Mouse (Mus musculus) midbrain, embryonic 16.5 days (tissue): Measurements from ENCODE around the gene Actr6. TPM values are rescaled to one million over a fixed set of nuclear protein-coding genes. Genes with fewer than 3 reads are reported as not detected.
A peak's percentile ranks its signal among the peaks of the same experiment; 100 is the strongest.

Experiments used
- ATAC-seq: fragments of 200-750 bp; cut with Nextera tagmentation; 2 replicates; pipeline ENCODE4 v1.8.0; 2017; ENCODE audit warnings: moderate TSS enrichment
- H3K27ac ChIP-seq: fragments of 300-500 bp; sonication (generic); 2 replicates; pipeline ENCODE4 v1.5.1; 2014; ENCODE audit warnings: mild to moderate bottlenecking, low read length, mixed read lengths
- H3K27me3 ChIP-seq: fragments of 300-500 bp; sonication (generic); 2 replicates; pipeline ENCODE4 v1.6.1; 2014; ENCODE audit warnings: low read depth, low read length, mixed read lengths; ENCODE audit not compliant: control insufficient read depth, insufficient read depth
- H3K36me3 ChIP-seq: fragments of 300-500 bp; sonication (generic); 2 replicates; pipeline ENCODE4 v1.6.1; 2014; ENCODE audit warnings: mild to moderate bottlenecking, low read length, moderate library complexity, mixed read lengths; ENCODE audit not compliant: control insufficient read depth, insufficient read depth
- H3K4me1 ChIP-seq: fragments of 300-500 bp; sonication (generic); 2 replicates; pipeline ENCODE4 v1.6.1; 2014; ENCODE audit warnings: mild to moderate bottlenecking, low read length, mixed read lengths; ENCODE audit not compliant: control insufficient read depth, insufficient read depth
- H3K4me2 ChIP-seq: fragments of 300-500 bp; sonication (generic); 2 replicates; pipeline ENCODE4 v1.6.1; 2014; ENCODE audit warnings: mild to moderate bottlenecking, low read length, mixed read lengths
- H3K4me3 ChIP-seq: fragments of 300-500 bp; sonication (generic); 2 replicates; pipeline ENCODE4 v1.5.1; 2014; ENCODE audit warnings: low read depth, mild to moderate bottlenecking, low read length, moderate library complexity, mixed read lengths
- H3K9ac ChIP-seq: fragments of 300-500 bp; sonication (generic); 2 replicates; pipeline ENCODE4 v1.6.1; 2014; ENCODE audit warnings: low read depth, low read length, mixed read lengths
- H3K9me3 ChIP-seq: fragments of 300-500 bp; sonication (generic); replicated peaks from 2 replicates; pipeline ENCODE4 v1.6.1; 2014; ENCODE audit warnings: mild to moderate bottlenecking, low read length, mixed read lengths; ENCODE audit not compliant: control insufficient read depth, poor library complexity, severe bottlenecking
- WGBS: fragments of 180-500 bp; shearing (Covaris S2); extraction: QIAGEN DNeasy Blood & Tissue Kit; methylation state at CpG from one replicate; pipeline ENCODE4 v1.1.7; 2014; 5-methylcytosine and 5-hydroxymethylcytosine counted together
- polyA plus RNA-seq: library from polyadenylated mRNA; unstranded; fragments of >200 nt; fragmentation: Nextera tagmentation; extraction: Ambion mirVana; gene quantifications from 2 replicates; pipeline ENCODE4 v1.2.1, GENCODE M21; 2015

The Actr6 gene
- polyA plus RNA-seq, 1 experiment from 2014 or later, result 55.3 TPM

DNA sequence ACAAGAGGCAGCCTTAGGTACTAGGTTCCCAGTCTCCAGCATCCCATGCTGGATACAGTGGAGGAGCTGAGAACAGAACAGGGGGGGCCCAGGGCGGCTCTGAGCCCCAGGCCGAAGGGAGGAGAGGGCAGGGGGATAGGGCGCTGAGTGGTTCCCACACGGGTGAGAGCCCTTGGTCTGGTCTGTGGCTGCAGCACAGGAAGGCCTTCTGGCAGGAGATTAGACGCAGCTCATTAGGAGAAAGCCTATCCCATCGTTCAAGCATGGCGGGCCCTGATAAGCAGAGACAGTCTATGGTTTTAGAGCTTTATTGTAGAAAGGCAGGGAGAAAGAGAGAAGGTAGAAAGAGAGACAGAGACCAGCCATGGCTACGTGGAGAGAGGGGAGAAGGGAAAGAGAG, 42.1 kb downstream of the Actr6 start:
- ATAC-seq, result no peak
- no peaks in the 10 kb centered on the region for H3K27me3 ChIP-seq

DNA sequence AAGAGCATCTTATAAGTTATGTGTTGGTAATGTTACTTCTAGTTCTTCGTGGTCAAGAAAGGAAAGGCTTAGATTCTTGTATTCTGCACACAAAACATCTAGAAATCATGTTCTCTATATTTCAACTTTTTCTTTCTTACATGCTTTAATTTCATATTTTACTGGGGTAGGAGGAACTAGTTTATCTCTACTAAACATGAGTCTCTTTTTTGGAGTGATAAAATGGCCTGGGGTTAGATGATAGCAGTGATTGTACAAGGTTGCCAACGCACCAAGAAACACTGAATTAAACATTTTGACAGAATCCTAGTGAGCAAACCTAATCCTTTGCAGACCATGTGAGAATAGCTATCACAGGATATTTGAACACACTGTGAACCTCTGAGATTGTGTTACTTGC, 44.6 kb downstream of the Actr6 start:
- Histone ChIP-seq H3K4me1 (peaks cover 20% of the 10 kb centered on the region), H3K27me3 (no peaks in the 10 kb centered on the region), H3K9me3 (no peaks in the 10 kb centered on the region), H3K9ac (no peak overlapping the region), H3K4me2 (no peak overlapping the region), H3K27ac (no peak overlapping the region), H3K4me3 (no peak overlapping the region), H3K36me3 (no peaks in the 10 kb centered on the region; the same call in 1 of the 2 replicates)
- 82% methylated on average over 2 of the region's 2 CpGs for WGBS
- no peak for ATAC-seq

More for the DNA sequence above, 42.1 kb downstream of the Actr6 start:
- 63% methylated on average over 8 of the region's 8 CpGs for WGBS
- no peak overlapping the region for H3K4me3 ChIP-seq
- peaks cover 7% of the 10 kb centered on the region for H3K4me1 ChIP-seq
- no peaks in the 10 kb centered on the region; the same call in 1 of the 2 replicates for H3K36me3 ChIP-seq
- H3K9ac ChIP-seq, result no peak overlapping the region
- no peaks in the 10 kb centered on the region for H3K9me3 ChIP-seq
- H3K4me2 ChIP-seq, result no peak overlapping the region
- no peak overlapping the region for H3K27ac ChIP-seq

DNA sequence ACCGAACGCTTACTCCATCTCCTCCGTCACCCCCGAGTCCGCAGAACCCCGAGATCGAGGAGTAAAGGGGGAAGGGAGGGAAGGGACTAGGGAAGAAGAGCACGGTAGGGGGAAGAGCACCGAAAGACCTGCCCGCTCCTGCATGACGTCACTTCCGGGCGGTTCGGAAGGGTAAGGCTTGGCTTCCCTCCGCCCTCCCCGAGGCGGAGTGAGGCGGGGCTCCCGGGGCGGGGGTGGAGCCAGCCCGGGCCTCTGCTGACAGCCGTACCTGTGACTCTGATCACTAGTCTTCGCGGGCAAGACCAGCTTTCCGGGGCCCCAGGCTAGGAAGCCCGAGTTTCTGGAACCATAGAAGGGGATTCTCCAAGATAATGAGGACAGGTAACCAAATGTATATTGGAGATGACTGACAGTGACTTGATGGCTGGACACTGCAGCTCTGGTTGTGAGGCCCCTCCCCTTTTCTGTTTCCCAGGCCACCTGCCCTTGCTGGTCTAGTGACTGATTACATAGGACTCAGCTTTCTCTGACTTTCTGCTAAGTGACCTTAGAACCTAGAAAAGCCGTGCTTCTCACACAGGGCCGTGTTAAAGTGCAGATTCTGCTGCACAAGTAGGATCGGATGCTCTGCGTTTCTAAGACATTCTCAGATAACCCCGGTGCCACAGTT, 45.8 kb downstream of the Actr6 start, which contains the start of gene Scyl2:
Gene Scyl2 (minus strand): TSS at position 147 of the 670 bp plus-strand sequence.
- H3K36me3 ChIP-seq, result no peaks in the 10 kb centered on the region; the same call in 1 of the 2 replicates
- no peaks in the 10 kb centered on the region for H3K27me3 ChIP-seq
- H3K9ac ChIP-seq, result peak within 1 kb of the TSS; percentile 96
- H3K4me3 ChIP-seq, result peak within 1 kb of the TSS; percentile 54
- WGBS, result 6% methylated on average over 30 of the region's 31 CpGs
- ATAC-seq, result peak; percentile 98
- peak within 1 kb of the TSS; percentile 84 for H3K27ac ChIP-seq
- no peaks in the 10 kb centered on the region for H3K9me3 ChIP-seq
- peaks cover 20% of the 10 kb centered on the region for H3K4me1 ChIP-seq
- H3K4me2 ChIP-seq, result peak within 1 kb of the TSS; percentile 69

DNA sequence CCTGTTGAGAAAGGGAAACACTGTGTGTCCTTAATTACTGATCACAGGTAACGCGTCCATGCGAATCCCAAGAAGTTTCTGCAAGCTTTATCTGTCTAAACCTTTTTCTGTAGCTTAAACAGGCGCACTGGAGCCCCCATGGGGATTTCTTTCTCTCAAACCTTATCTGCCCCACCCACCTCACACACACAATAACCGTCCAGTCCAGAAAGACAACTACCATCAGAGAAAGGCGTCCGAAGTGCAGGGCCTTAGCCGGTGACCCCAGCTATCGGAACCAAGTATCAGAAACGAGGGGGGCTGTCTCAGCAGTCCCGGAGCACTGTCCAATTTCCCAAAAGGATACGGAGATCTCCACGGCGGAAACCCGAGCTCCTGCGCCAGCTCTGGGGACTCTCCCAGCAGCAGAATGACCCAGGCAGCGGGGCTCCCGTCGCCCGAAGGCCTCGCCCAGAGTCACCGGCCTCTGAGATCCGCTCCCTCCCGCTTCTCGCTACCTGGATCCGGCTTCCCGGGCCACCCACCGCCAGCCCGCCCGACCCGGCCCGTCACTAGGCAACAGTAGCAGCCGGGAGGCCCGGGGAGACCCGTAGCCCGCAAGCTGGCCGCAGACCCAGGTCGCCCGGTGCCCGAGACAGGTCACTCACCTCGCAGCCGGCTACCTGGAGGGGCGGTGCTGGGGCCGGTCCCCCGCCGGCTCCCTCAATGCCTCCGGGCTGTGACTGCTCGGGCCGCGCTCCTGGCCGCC, 46.5 kb downstream of the Actr6 start:
- H3K9ac ChIP-seq, result peak overlapping the region; percentile 96
- no peaks in the 10 kb centered on the region for H3K27me3 ChIP-seq
- no peaks in the 10 kb centered on the region for H3K36me3 ChIP-seq
- WGBS, result under 1% methylated on average over 51 of the region's 51 CpGs
- H3K9me3 ChIP-seq, result no peaks in the 10 kb centered on the region
- H3K4me1 ChIP-seq, result peaks cover 20% of the 10 kb centered on the region
- no peak; the same call in 1 of the 2 replicates for ATAC-seq
- peak overlapping the region; percentile 84 for H3K27ac ChIP-seq
- H3K4me2 ChIP-seq, result peak overlapping the region; percentile 49
- H3K4me3 ChIP-seq, result peak overlapping the region; percentile 54

DNA sequence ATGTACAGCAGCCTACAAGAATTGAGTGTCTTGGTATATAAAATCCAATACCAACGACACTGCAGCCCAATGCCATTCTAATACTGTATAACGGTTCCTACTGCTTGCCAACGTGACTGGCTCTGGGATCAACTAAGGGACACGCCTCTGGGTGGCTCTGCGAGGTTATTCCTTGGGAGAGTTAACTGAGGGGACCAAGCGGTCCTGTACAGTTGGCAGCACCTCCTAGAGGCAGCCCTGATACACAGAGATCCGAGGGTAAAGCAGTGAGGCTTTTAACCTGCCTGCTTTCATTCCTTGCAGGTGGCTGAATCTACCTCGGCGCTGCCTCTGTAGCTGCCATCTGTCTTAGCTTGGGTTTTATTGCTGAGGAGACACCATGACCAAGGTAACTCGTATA, 49.1 kb downstream of the Actr6 start:
- Histone ChIP-seq H3K4me1 (peaks cover 20% of the 10 kb centered on the region), H3K27me3 (no peaks in the 10 kb centered on the region), H3K4me3 (no peak overlapping the region), H3K27ac (no peak overlapping the region), H3K9ac (no peak overlapping the region), H3K36me3 (no peaks in the 10 kb centered on the region), H3K9me3 (no peaks in the 10 kb centered on the region), H3K4me2 (no peak overlapping the region)
- WGBS, result 80% methylated on average over 10 of the region's 10 CpGs
- no peak for ATAC-seq

DNA sequence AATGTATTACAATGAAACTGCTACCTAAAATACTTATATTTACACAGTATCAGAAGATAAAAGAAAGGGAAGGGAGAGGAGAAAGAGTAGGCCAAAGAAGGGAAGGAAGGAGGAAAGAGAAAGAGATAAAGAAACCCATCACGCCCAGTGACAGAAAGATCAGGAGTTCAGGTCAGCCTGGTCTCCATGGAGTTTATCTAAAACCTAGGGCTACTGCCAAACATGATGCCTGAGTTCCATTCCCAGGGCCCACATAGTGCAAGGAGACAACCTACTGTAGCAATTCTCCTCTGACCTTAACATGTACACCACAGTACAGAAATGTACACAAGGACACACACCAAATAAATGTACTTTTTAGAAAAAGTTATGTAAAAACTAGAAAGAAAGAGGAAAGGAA, 49.9 kb downstream of the Actr6 start:
- no peaks in the 10 kb centered on the region for H3K36me3 ChIP-seq
- ATAC-seq, result no peak
- no peaks in the 10 kb centered on the region for H3K9me3 ChIP-seq
- H3K4me1 ChIP-seq, result peaks cover 19% of the 10 kb centered on the region
- H3K4me2 ChIP-seq, result no peak overlapping the region
- H3K9ac ChIP-seq, result no peak overlapping the region
- no peaks in the 10 kb centered on the region for H3K27me3 ChIP-seq
- no peak overlapping the region for H3K27ac ChIP-seq
- no peak overlapping the region for H3K4me3 ChIP-seq
- 96% methylated on average over 1 of the region's 1 CpGs for WGBS

DNA sequence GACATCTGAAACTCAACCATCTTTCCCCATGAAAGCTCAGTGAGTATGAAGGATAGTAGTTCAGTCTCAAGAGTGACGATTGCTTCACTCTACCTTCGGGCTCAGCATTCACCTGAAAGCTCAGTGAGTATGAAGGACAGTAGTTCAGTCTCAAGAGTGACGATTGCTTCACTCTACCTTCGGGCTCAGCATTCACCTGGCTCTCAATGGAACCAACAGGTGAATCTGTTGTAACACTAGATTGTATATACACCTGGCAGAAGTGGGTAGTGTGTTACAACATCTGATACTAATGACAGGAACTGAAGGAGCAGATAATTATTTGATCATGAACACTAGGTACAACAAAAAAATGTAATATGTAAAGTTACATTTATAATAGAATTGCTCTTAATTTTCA, 50.4 kb downstream of the Actr6 start:
- H3K9me3 ChIP-seq, result no peaks in the 10 kb centered on the region
- H3K9ac ChIP-seq, result no peak overlapping the region
- peaks cover 14% of the 10 kb centered on the region for H3K4me1 ChIP-seq
- no peak for ATAC-seq
- H3K27ac ChIP-seq, result no peak overlapping the region
- H3K4me2 ChIP-seq, result no peak overlapping the region
- 93% methylated on average over 4 of the region's 4 CpGs for WGBS
- no peak overlapping the region for H3K4me3 ChIP-seq
- no peaks in the 10 kb centered on the region for H3K27me3 ChIP-seq
- no peaks in the 10 kb centered on the region for H3K36me3 ChIP-seq

DNA sequence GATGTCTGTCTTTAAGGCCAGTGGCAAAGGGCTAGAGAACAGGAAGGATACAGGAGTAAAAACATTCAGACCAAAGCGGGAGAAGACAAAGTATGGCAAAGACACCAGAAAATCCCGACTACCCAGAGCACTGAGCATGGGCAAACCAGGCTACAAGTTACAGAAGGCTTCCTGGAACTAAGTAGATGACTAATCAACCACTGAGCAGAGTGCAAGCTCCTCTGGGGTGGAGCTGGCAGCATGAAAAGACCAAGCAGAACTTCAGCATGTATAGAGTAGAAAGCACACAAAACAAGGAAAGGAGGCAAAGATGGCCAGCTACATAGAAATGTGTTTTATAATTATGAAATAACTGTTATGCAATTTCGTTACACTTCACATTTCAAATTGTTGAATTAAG, 51.6 kb downstream of the Actr6 start:
- H3K9me3 ChIP-seq, result no peaks in the 10 kb centered on the region
- H3K4me1 ChIP-seq, result peaks cover 14% of the 10 kb centered on the region
- ATAC-seq, result no peak
- no peaks in the 10 kb centered on the region for H3K36me3 ChIP-seq
- WGBS, result 94% methylated on average over 3 of the region's 3 CpGs
- no peak overlapping the region for H3K4me3 ChIP-seq
- H3K4me2 ChIP-seq, result no peak overlapping the region
- no peaks in the 10 kb centered on the region for H3K27me3 ChIP-seq
- no peak overlapping the region for H3K9ac ChIP-seq
- no peak overlapping the region for H3K27ac ChIP-seq

DNA sequence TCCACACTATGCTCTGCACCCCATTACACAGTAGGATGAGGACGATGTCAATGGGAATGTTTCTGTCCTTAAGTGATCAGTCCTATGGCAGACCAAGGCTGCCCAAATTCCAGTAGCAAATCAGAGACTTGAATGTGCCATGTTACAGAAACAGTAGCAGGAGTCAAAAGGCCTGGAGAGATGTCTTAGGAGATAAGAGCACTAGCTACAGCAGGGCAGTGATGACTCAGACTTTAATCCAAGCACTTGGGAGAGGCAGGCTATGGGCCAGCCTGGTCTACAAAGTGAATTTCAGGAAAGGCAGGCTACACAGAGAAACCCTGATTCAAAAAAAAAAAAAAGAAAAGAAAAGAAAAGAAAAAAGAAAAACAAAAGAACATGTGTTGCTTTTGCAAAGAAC, 52.6 kb downstream of the Actr6 start:
- H3K4me3 ChIP-seq, result no peak overlapping the region
- H3K9me3 ChIP-seq, result no peaks in the 10 kb centered on the region
- no peak overlapping the region for H3K27ac ChIP-seq
- H3K4me1 ChIP-seq, result peaks cover 10% of the 10 kb centered on the region
- no peak overlapping the region for H3K9ac ChIP-seq
- WGBS, result 100% methylated on average over 1 of the region's 1 CpGs
- no peaks in the 10 kb centered on the region for H3K27me3 ChIP-seq
- no peaks in the 10 kb centered on the region for H3K36me3 ChIP-seq
- H3K4me2 ChIP-seq, result no peak overlapping the region
- ATAC-seq, result no peak
